Mouse (Mus musculus) kidney, postnatal 4 days (tissue): ENCODE data around the gene Gucy2c.

ENCODE experiments used
- DNase-seq, 2 experiments: peaks; one replicate each; pipeline ENCODE4 v3.0.0; 2021; ENCODE audit warnings: mixed read lengths in 2 of 2

The Gucy2c gene

DNA sequence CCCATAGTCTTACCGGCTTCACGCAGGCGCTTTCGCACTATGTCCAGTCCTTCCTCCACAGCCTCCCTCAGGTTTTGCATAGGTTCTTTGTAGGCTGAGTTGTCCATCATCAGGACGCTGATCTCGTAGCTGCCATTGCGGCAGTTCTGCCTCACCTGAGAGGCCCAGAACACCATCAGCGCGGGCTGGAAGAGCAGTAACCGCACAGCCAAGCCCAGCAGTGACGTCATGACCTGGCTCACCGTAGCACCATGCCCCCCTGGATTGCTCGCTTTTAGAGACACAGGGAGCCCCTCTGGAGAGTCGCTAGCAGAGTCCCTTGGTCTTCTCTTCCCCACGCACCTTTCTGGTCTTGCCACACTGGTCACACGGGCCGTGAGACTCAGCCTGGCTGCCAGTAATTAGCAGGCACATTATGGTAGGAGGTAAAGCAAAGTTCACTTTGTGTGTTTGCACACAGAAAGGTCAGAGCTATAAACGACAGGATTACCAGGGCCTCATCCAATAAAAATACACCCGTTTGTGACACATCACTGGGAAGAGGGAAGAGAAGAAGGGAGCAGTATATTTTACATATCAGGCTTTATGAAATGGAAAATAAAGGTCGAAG is at the start of gene Gucy2c:
Gene Gucy2c, minus strand, starts transcription at position 389 of the 610 bp plus-strand sequence.
- DNase-seq = no peak

DNA sequence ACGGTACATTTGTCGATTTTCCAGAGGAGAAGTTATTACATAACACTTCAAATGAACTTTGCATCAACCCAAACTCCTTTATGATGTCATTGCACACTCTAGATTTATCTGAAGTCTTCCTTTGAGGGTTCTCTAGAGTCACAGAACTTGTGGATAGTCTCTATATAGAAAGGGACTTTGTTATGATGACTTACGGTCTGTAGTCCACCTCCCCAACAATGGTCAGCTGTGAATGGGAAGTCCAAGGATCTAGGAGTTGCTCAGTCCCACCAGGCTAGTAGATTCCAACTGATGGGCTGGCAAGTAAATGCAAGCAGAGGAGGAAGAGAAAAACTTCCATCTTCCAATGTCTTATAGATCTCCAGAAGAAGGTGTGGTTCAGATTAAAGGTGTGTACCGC is 47.1 kb upstream of the Gucy2c start:
- no peak for DNase-seq

DNA sequence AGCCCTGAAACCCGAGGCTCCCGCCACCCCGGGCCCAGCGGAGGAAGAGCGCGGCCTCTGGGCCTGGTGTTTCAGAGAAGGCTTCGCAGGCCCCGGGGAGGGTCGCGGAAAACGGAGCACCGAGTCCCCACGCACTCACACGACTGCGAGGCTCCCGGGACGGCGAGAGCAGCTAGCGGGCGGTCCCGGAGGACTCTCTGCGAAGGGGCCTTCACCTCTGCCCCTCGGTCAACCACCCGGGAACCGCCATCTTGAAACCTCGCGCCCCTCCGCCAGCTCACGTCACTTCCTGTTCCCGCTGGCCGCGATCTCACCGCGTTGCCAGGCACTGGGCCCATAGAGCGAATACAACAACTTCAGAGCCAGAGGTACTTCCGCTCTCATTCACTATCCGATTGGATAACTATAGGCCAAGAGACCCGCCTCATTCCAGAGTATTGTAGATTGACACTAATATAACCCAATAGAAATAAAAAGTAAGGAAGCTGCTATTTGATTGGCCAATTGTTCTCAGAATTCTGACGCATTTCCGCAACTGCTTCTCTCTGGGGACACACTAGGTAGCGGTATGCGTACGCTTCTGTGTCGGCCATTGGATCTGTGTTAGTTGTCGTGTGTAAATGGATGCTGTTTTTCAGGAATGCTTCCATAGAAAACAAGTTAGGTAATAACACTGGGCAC is 46.5 kb upstream of the Gucy2c start, which contains the start of gene Wbp11:
Gene Wbp11, minus strand, starts transcription at position 353 of the 681 bp plus-strand sequence.
- peak; percentile 95 to 97 for DNase-seq

DNA sequence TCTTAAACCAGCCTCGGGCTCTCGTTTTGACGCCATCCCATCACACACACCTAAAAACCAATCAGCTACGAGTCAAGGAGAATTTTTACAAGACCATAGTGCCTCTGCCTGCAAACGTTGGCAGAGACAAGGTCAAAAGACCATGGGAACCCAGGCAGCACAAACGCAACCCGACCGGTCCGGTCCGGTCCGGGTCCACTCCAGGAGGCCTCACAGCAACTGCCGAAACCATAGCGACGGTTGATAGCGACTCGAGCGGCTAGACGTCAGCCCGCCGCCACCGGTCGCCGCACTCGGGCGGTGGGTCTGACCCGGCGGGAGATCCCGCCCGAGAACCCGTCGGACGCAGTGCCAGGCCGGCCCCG is 45.9 kb upstream of the Gucy2c start, which contains the start of gene BC049715:
Gene BC049715, plus strand, starts transcription at position 111 of the 365 bp plus-strand sequence.
- no peak for DNase-seq

DNA sequence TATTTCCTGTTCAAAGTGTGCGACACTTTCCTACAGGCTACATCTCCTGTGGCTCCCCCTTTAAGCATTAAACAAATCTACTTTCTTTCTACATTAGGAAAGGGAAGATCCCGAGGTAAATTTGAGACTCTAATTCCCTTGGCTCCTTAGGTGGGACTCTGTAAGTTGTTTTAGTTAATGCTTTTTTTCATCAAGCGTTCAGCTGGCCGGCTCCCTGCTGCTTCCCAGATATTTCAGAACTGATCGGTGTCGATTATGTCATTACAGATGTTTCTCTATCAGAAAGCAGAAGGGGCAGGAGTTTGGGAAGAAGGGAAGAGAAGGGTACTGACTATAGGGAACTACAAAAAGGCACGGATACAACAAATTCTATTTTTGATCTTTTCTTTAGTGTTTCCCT is 45.6 kb upstream of the Gucy2c start:
- DNase-seq = no peak

DNA sequence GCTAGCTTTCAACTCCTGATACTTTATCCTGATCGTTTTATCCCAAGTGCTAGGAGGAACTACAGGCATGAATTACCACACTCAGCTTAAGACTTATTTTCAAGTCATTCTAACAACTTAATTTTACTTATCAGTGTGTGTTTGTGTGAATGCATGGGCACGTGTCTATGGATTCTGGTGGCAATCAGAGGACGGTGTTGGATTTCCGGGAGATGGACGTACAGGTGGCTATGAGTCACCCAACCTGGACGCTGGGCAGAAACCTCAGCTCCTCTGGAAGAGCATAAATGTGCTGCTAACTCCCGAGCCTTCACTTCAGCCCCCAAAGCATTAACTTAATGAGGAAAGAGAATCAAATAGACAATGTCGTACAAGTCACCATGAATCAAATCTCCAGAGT is 43.4 kb upstream of the Gucy2c start:
- DNase-seq = no peak

DNA sequence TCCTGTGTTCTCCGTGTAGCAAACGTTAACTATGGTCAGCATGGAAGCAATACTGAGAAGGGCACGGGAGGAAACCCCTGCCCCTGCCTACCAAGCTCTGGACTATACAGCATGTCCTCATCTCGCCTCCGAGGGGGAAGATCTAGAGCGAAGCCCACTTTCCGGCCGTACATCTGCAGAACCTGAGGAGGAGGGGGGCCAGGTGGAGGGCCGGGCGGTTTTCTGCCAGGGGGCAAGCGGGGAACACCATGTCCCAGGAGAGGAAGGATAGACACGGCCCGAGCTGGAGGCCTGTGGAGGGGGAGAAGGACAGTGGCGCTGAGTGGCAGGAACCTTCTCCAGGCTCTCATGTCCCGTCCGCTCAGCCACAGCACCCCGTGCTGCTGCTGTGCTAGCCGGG is 39.5 kb upstream of the Gucy2c start:
- DNase-seq = no peak

DNA sequence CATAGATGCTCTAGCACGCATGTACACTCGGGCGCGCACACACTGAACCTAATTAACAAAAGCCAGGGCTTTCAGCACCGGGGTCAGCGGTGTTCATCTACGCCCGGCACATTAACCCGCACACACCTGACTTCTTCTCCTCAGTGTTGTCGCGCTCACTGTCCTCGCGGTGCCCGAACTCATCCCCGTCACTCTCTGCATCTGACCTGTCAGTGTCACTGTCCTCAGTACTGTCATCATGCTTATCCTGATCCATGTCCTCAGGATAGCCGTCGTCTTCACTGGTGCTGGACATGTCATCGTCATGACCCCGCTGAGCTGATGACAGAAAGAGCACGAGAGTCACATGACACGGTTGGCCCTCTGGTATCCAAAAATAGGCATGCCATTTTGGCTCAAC is 38.8 kb upstream of the Gucy2c start:
- no peak for DNase-seq

DNA sequence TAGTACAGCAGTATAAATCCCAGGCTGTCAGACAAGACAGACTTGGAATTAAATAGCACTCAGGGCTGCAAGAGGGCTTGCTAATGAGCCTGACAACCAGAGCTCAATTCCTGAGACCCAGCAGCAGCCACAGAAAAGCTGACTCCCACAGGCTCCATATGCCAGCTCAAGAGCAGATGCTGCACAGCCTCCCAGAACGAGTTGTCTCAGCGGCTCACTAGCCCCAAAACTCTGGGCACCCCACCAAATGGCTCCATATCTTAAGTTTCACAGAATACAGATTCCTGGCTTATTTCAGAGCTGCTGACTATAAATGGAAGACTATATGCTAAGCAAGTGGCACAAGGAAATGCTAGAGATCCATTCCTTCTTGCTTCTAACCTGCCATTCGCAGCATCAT is 36.0 kb upstream of the Gucy2c start:
- no peak for DNase-seq

DNA sequence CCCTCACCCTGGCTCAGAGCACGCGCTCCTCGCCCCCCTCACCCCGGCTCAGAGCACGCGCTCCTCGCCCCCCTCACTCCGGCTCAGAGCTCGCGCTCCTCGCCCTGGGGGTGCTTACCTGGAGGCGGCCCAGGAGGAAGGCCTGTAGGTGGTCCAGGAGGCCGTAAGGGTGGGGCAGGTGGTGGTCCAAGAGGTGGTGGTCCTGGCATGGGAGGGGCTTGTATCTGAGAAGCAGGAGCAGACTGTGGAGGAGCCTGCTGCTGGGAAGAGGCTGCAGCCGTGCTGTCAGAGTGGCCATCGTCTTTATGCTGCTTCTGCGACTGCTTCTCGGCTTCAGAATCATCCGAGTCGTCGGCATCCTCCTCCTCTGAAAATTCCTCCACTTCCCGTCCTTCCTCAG is 35.3 kb upstream of the Gucy2c start:
- DNase-seq = no peak

DNA sequence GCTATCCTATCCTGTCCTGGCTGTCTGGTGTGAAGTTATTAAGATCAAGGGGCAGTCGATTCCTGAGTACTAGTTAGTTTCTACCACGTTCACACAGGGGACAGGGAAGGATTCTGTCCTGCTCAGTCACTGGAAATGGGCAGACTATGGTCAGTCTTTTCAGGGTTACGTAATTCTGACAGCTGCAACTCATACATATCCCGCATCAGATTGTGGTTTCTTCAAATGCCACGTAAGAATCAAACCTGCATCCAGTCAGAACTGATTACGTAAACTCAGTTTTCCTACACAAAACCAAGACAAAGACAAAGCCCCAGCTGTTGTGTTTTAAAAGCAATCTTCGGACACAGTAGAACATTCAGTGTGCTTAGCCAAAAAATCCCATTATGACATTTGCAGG is 33.8 kb upstream of the Gucy2c start:
- no peak for DNase-seq

DNA sequence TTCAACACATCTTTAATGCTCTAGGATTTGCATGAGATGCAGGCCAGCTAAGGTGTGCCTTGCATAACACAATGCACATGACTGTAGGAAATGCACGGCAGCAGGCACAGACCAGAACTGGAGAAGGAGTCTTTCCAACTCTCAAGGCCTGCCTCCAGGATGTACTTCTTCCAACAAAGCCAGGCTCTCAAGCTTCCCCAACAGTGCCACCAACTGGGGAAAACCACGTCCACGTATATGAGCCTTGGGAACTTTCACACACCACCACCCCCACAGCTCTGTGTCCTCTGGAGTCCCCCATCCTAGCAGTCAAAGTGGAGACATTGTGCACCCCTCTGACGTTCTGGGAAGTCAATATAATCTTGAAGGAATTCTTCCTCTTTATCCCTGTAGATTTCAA is 31.6 kb upstream of the Gucy2c start:
- DNase-seq = peak in 1 of 2 experiments; percentile 48

DNA sequence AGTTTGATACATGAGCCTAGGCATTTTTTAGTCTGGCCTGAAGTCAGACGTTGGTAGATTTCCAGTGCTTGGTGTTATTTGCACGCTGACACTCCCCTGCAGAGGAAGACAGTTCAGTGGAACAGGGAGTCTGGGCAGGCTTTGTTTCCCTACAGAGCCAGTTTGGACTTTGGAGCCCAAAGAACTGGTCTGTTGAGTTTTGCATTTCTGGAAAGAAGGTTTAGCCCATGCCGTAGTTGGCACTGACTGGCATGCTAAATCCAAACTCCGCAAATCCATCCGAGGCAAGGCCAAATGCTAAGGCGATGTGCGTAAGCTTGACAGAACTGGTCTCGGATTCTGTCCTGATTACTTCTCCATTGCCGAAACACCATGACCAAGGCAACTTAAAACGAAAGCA is 29.6 kb upstream of the Gucy2c start:
- DNase-seq = no peak

DNA sequence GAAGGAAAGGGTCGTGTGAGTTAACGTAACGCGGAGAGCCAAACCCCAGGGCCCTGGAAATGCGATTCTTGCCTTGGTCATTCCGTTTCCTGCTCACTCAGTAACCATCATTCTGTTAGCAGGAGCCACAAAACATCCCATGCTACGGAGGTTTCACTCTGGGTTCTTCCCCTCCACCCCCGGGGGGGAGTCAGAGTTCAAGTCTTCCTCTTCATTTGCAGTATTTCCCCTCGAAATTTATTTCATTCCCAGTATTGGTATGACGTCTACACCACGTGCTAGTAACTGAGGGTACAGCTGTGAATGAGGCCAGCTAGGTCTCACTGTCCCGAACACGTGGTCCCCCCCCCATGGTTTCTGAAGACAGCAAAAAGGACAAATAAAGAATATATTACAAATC is 28.1 kb upstream of the Gucy2c start:
- no peak for DNase-seq

DNA sequence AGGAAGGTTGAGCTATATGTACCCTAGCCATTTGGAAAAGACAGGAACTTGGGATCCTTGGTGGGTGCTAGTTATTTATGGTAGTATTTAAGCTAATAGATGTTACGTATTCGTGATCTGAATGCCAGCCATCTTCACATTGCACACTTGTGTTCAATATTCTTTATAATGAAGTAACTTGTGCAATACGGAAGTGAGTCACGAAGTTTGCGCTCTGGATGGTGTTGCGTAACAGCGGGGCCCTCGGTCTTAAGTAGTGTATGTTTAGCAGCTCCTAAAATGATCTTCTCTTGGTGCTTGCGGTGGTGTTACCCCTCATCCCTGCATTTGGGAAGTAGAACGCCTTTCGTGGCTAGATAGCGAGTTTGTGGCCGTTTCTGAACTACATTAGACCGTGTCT is 27.5 kb upstream of the Gucy2c start:
- DNase-seq = peak in 1 of 2 experiments; percentile 48

DNA sequence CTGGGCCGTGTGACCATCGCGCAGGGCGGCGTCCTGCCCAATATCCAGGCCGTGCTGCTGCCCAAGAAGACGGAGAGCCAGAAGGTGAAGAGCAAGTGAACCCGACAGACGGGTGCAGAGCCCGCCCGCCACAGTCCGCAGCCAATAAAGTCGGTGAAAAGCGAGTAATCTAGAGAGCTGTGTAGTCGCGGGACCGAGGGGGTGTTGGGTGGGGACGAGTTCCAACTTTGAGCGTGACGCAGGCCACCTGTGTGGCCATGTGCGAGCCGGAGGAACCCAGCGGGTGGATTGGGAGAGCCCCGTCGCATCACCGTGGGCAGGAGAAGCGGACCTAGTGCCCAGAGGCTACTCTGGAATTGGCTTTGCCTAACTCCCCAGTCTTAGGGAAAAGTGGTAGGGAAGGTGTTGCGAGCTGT is 27.1 kb upstream of the Gucy2c start:
- DNase-seq = peak in 1 of 2 experiments; percentile 49

DNA sequence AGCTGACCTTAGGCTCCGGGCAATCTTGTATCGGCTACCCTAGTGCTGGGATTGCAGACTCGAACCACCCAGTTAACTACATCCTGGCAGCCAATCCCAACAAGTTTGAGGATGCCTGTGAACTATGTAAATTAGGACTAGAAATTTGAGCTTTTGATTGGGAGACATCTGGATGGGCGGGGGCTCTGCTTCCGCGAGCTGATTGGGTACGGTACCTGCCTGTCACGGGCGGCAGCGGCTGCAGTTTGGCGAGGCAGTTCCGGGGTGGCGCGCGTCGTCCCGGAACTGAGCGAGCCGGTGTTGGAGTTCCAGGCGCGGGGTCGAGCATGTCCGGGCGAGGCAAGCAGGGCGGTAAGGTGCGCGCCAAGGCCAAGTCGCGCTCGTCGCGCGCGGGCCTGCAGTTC is 26.5 kb upstream of the Gucy2c start, which contains the start of gene H2afj:
Gene H2afj, plus strand, starts transcription at position 231 of the 404 bp plus-strand sequence.
- peak; percentile 99 for DNase-seq

DNA sequence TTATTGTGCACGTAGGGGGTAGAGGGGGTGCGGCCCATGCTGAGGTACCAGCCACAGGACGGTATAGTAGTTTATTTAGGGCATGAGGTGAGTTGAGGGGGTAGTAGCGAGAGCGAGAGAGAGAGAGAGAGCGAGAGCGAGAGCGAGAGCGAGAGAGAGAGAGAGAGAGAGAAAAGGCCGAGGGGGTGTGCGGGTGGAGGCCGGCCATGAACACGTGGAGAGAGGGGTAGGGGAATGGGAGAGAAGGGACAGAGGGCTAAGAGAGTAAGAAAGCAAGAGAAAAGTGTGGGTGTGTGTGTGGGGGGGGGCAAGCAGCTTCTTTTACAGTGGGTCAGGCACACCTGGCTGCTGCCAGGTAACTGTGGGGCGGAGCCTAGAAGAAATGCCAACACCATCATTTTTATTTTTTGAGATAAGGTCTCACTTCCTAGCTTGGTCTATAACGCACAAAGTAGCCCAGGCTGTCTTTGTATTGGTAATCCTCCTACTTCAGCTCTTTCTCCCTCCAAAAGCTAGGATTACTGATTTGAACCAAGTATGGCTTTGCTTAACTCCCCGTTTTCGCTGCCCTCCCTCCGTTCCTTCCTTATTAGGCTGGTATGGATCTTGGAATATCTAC is 25.9 kb upstream of the Gucy2c start:
- DNase-seq = peak in 1 of 2 experiments; percentile 26

DNA sequence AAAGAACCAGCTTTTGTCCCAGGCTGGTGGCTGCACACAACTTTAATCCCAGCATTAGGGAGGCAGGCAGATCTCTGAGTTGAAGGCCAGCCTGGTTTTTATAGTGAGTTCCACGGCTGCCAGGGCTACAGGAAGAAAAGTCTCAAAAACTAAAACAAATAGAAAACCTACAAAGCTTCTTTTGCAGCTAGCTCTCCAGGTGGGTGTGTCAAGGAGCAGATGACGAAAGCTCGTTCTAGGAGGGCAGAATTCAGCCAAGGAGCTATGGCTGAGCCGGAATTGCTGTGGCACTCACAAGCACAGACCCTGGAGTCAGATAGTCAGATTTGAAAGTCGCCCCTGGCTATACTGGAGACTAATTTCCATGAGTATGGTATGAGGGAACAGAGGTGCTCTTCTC is 25.3 kb upstream of the Gucy2c start:
- DNase-seq = no peak

DNA sequence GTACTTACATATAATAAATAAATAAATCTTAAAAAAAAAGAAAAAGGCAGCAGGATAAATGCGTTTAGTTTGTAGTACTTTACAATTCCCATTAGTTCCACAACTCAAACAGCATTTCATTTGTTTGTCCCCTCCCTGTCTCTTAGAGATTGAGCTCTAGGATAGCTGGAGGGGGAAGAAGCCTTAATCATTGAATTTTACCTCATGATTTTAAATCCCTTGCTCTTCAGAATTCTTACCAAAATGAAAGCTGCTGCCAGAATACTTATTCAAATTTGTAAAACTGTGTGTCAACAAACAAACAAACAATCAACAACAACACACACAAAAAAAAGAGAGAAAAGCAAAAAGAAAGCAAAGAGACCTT is 23.8 kb upstream of the Gucy2c start:
- no peak for DNase-seq

DNA sequence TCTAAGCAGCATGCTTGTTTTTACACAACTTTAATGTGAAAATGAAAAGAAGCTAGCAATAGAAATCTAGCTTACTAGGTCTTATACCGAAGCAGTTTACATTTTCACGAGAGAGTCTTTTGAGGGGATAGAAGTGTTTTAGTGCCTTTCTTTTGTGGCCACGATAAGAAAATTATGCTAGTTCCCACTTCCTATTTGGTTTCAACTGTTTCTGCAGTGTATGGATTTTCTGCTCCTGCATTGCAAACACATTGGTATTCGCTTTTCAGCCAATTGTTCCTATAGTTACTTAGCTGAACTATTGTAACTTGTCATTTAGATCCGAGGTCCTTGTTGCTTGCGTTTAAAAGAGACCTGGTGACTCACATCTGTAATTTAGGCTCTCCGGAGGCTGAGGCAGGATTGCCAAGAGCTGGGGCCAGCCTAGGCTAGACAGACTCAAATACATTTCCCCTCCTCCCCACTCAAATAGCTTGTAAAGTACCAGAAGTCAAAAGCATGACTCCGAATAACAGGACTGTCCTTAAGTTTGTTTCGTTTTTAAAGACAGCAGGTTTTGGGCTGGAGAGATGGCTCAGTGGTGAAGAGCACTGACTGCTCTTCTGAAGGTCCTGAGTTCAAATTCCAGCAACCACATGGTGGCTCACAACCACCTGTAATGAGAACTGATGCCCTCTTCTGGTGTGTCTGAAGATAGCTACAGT is 23.3 kb upstream of the Gucy2c start:
- no peak for DNase-seq

DNA sequence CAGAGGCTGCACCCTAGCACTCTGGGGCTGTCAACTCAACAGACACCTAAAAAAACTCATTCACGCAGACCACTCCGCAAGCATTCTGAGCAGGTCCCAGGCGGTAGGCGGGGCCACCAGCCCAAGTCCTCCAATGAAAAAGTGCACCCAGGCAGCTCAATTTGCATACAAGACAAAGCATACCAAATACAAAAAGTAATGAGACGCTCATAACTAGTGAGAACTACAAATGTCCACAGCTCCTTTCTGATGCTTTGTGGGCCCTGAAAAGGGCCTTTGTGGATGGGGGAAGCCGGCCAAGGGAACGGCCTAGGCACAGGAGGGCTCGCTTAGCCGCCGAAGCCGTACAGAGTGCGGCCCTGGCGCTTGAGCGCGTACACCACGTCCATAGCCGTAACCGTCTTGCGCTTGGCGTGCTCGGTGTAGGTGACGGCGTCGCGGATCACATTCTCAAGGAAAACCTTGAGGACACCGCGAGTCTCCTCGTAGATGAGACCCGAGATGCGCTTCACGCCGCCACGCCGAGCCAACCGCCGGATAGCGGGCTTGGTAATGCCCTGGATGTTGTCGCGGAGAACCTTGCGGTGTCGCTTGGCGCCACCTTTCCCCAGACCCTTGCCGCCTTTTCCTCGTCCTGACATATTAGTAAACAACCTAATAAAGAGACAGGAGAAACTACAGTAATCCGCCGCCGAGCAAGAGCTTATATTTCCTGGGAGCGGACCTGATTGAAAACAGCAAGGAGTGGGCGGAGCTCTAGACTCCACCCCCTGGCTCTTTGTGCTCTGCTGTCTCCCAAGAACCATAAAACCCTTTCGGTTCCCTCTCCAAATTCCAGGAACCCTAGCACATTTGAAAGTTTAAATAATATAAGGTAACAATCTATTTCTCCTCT is 22.4 kb upstream of the Gucy2c start, which contains the start of gene Hist4h4:
Gene Hist4h4, minus strand, starts transcription at position 677 of the 895 bp plus-strand sequence.
- peak; percentile 96 for DNase-seq
